Mouse (Mus musculus): Measurements from ENCODE around the gene Hsp90ab1. TPM values are rescaled to one million over a fixed set of nuclear protein-coding genes. Genes with fewer than 3 reads are reported as not detected.

The Hsp90ab1 gene
- polyA plus RNA-seq, 1 experiment from 2014 or later: 1,555 TPM

DNA sequence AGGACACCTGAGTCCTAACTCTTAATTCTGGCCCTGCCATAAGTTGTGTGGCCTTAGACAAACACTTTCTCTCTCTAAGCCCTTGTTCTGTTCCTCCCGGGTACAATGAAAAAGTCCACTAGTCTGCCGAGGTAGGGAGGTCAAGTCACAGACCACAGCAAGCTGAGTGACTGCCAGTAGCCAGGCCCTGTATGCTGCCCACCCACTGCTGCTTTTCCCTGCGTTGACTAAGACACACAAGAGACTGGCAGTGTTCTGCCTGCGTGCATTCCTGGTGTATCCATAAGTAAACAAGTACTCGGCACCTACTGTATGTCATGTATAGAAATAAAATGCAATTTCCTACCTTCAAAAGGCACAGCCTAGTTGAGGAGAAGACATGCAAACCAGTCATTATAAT, 22.8 kb downstream of the Hsp90ab1 start:
- Histone ChIP-seq H3K9me3 (no peaks in the 10 kb centered on the region), H3K4me3 (peak overlapping the region; percentile 86; the same call in 1 of the 2 replicates), H3K4me1 (replicated peaks) (peaks cover 46% of the 10 kb centered on the region), H3K4me2 (peak overlapping the region; percentile 69), H3K27ac (replicated peaks) (peak overlapping the region; percentile 93; the same call in 1 of the 2 replicates), H3K36me3 (peaks cover 8% of the 10 kb centered on the region; the same call in 1 of the 2 replicates), H3K27me3 (peaks cover 25% of the 10 kb centered on the region), H3K9ac (0 out of 2 replicates have a peak overlapping the region, but pooled peaks have one; percentile 14)
- 31% methylated on average over 5 of the region's 5 CpGs for WGBS
- no peak for ATAC-seq (ENCODE audit: low FRiP score, low read depth)

DNA sequence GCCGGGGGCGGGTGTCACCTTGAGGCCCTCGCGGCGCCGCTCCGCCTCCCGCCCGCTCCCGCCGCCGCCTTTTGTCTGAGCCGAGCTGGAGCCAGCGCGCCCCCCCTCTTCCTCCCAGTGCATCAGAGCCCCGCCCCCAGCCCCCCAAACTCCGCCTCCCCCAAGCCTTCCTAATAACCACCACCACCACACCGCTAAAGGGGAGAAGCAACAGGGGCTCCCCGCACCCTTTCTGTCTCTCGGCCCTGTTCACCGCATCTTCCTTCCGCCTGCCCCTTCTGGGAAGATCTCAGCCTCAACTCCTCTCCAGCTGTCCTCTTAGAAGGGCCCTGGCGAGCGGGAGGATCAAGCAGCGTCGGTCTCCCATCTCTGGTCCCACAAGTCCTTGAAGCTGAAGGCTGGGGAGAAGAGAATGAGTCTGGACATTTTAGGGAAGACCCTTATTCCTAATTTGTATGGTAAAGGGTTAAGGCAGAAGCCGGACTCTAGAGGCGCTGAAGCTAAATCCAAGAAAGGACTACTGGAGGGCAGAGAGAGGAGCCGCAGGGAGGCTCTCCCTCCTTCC, 23.4 kb downstream of the Hsp90ab1 start, which contains the start of gene Tmem151b:
Tmem151b (minus strand) TSS at position 61 of the 565 bp plus-strand sequence.
- peaks cover 8% of the 10 kb centered on the region; the same call in 1 of the 2 replicates for H3K36me3 ChIP-seq
- H3K4me1 ChIP-seq (replicated peaks): peaks cover 47% of the 10 kb centered on the region
- peak; percentile 67 for ATAC-seq (ENCODE audit: low FRiP score, low read depth)
- peaks cover 24% of the 10 kb centered on the region for H3K27me3 ChIP-seq
- H3K9me3 ChIP-seq: no peaks in the 10 kb centered on the region
- peak within 1 kb of the TSS; percentile 93 for H3K27ac ChIP-seq (replicated peaks)
- H3K4me3 ChIP-seq: peak within 1 kb of the TSS; percentile 86
- peak within 1 kb of the TSS; percentile 99 for H3K9ac ChIP-seq
- H3K4me2 ChIP-seq: peak within 1 kb of the TSS; percentile 69
- under 1% methylated on average over 11 of the region's 29 CpGs for WGBS

DNA sequence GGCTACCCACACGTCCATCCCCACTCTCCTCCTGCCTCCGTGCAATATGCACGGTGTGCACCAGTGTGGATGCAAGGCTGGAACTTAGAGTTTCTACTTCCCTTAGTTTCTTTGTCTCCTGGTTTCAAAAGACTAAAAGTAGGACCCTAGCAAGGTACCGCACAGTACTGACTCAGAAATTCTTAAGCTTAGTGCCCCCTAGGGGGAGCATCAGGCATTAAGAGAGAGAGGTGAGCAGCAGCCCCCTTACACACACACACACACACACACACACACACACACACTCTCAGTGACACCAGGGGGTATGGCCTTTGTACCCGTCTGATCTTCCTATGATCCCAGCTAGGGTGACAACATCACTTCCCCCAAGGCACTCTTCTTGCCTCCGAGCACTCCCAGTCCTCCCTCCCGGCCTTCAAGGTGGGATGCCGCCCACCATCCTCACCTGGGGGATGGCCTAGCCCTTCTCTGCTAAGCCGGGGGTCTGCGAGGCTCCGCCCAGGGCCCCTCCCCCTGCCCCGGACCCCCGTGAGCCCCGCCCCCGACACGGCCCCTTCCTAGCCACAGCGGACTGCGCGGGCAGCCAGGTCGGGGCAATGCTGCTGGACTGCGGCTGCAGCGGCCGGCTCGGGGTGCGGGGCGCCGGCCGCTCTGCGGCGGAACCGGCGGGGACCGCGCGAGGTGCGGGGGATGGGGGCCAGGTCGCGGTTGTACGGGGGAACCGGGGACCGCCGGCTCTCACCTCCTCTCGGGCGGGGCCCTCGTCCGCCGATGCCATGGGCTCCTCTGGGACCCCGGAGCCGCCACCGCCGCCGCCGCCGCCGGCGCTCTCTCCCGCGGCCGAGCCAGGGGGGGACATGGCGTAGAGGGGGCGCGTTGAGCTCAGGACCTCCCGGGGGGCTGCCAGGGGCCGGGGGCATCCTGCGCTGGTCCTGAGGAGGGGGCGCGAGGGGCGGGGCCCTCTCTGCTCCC, 24.2 kb downstream of the Hsp90ab1 start:
- peaks cover 23% of the 10 kb centered on the region for H3K27me3 ChIP-seq
- H3K27ac ChIP-seq (replicated peaks): peak overlapping the region; percentile 93
- H3K4me3 ChIP-seq: peak overlapping the region; percentile 86
- peak; percentile 69 for ATAC-seq (ENCODE audit: low FRiP score, low read depth)
- WGBS: 4% methylated on average over 19 of the region's 68 CpGs
- no peaks in the 10 kb centered on the region for H3K9me3 ChIP-seq
- H3K4me1 ChIP-seq (replicated peaks): peaks cover 56% of the 10 kb centered on the region
- H3K36me3 ChIP-seq: peaks cover 12% of the 10 kb centered on the region; the same call in 1 of the 2 replicates
- peak overlapping the region; percentile 69 for H3K4me2 ChIP-seq
- peak overlapping the region; percentile 99 for H3K9ac ChIP-seq

DNA sequence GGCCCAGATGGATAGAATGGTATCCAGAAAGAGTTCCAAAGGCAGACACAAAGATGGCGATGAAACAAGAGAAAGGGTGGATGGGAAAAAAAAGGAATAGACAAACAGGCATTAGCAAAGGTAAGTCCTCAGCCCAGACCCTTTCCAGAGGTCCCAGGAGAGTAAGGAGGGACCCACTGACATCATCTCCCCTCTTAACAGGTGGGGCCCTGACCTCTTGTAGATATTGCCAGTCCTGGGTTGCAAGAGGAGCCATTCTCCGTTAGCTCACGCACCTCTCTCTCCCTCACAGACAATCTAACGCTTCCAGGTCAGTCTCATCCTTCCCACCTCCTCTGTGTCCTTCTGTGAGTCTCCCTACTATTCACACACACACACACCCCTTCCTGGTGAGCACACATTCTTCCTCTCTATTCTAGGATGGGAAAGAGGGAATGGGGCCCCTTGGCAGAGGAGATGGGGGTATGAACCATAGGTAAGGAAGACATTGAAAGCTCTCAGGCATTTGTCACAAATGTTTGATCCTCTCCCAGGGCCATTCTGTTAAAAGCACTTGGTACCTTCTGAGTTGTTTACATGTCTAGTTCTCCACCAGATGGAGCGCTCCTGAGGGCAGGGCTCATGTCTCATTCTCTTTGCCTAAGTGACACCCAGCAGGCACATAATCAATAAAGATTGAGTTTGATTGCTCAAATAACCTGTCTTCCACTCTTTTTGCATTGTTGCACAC, 25.4 kb downstream of the Hsp90ab1 start:
- Histone ChIP-seq H3K4me2 (peak overlapping the region; percentile 69), H3K36me3 (peaks cover 12% of the 10 kb centered on the region; the same call in 1 of the 2 replicates), H3K27ac (replicated peaks) (no peak overlapping the region), H3K9me3 (no peaks in the 10 kb centered on the region), H3K9ac (no peak overlapping the region), H3K4me1 (replicated peaks) (peaks cover 61% of the 10 kb centered on the region), H3K27me3 (peaks cover 23% of the 10 kb centered on the region), H3K4me3 (peak overlapping the region; percentile 86)
- no peak for ATAC-seq (ENCODE audit: low FRiP score, low read depth)
- 78% methylated on average over 5 of the region's 5 CpGs for WGBS

DNA sequence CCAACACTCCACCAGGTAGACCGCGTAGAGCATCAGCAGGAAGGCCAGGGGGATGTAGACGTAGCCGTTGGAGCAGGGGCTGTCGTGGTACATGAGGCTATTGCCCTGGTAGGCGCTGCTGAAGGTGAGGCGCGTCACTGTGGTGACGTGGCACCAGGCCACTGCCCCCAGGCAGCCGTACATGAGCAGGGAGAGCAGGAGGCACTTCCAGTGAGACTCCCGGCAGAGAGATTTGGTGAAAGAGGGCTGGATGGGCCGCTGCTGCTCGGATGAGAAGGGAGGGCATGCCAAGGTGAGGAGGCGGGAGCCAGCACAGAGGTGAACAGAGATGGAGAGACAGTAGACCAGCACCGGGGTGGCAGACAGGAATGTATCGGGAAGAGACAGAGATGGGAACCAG, 26.1 kb downstream of the Hsp90ab1 start:
- H3K27me3 ChIP-seq: peaks cover 23% of the 10 kb centered on the region
- no peak overlapping the region for H3K9ac ChIP-seq
- 67% methylated on average over 16 of the region's 16 CpGs for WGBS
- ATAC-seq (ENCODE audit: low FRiP score, low read depth): no peak
- H3K27ac ChIP-seq (replicated peaks): no peak overlapping the region
- H3K4me3 ChIP-seq: no peak overlapping the region
- no peaks in the 10 kb centered on the region for H3K9me3 ChIP-seq
- peaks cover 60% of the 10 kb centered on the region for H3K4me1 ChIP-seq (replicated peaks)
- peak overlapping the region; percentile 69 for H3K4me2 ChIP-seq
- H3K36me3 ChIP-seq: peaks cover 12% of the 10 kb centered on the region; the same call in 1 of the 2 replicates

DNA sequence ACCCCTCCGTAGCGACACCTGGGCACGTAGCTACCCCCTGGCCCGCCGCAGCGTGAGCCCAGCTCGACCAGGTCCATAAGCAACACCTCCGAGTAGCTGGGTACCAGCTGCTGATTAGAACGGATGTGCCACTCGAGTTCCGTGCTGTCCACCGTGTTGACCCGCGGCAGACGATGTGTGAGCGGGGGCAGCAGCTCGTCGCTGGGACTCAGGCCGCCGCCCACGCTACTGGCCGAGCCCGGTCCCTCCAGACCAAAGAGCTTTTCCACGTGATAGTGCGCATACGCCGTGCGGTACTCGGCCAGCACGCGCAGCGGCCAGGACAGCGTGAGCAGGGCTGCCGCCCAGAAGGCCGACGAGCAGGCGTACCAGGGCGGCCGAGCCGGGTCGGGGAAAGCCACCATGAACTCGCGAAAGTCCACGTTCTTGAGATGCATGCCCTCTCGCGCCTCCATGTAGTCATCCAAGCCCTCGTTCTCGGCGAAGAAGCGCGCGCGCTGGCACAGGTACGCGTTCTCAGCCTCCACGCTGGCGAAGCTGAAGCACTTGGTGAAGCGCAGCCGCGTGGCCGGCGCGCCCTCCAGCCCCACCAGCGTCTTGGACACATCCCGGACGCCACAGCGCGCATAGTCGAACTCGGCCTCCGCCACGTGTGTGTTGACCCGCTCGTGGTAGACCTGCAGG, 27.7 kb downstream of the Hsp90ab1 start:
- ATAC-seq (ENCODE audit: low FRiP score, low read depth): no peak
- 12% methylated on average over 74 of the region's 74 CpGs for WGBS
- H3K27me3 ChIP-seq: peaks cover 23% of the 10 kb centered on the region
- H3K4me1 ChIP-seq (replicated peaks): peaks cover 57% of the 10 kb centered on the region
- no peak overlapping the region for H3K27ac ChIP-seq (replicated peaks)
- peaks cover 12% of the 10 kb centered on the region; the same call in 1 of the 2 replicates for H3K36me3 ChIP-seq
- H3K4me3 ChIP-seq: peak overlapping the region; percentile 15
- H3K9me3 ChIP-seq: no peaks in the 10 kb centered on the region
- peak overlapping the region; percentile 37 for H3K4me2 ChIP-seq
- H3K9ac ChIP-seq: no peak overlapping the region

DNA sequence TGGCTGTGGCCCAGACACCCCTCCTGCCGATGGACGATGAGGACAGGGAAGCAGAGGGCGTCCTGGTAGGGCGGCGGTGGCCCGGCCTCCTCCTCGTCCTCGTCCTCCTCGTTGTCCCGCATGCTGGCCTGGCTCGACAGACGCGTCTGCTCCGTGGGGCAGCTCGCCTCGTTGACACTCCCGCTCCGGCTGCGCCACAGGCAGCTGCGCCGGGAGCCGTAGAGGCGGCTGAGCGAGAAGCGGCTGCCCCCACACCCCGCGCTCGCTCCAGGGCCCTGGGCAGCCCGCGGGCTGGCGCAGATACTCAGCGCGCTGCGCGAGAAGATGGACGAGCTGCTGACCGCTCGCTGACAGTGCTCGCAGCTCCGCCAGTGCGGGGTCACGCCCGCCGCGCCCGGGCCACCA, 28.2 kb downstream of the Hsp90ab1 start:
- Histone ChIP-seq H3K9ac (no peak overlapping the region), H3K4me3 (peak overlapping the region; percentile 15), H3K4me2 (peak overlapping the region; percentile 37), H3K27ac (replicated peaks) (no peak overlapping the region), H3K27me3 (peaks cover 23% of the 10 kb centered on the region), H3K9me3 (no peaks in the 10 kb centered on the region), H3K4me1 (replicated peaks) (peaks cover 52% of the 10 kb centered on the region), H3K36me3 (peaks cover 12% of the 10 kb centered on the region; the same call in 1 of the 2 replicates)
- ATAC-seq (ENCODE audit: low FRiP score, low read depth): no peak
- 3% methylated on average over 45 of the region's 46 CpGs for WGBS

DNA sequence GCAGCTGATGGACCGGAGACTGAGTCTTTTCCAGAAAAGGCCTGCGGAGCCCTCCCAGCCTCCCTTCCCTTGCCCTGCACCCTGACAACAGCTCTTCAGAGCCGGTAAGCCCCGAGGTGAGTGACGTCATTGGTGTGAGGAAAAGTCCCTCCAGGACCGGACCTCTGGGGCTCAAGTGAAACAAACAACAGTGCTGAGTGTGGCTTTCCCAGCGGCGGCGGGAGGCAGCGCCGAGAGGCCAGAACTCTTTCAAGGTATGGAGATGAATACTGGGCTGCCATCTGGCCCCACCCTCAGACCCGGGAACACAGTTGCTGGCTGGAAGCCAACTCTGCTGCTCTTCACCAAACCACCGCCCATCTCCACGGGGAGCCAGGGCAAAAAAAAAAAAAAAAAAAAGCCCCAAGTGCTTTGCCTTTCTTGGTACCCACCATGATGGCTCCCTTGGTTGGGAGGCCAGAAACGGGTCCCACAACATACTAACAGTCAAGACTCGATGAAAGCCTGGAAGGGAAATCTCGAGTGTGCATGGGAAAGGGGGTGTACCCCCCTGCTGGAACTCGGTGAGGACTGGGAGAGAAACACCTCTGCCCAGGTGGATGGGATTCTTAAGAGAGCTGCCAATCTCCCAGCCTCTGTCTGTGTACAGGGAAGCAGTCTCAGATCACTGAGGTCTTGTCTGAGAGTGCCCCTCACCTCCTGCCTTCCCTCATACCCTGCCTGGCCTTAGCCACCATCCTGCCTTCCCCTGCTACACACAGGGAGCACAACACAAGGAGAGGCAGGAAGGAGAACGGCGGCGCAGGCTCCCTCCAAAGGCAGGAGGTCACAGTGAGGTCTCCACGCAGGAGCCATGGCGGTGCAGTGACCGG, 28.8 kb downstream of the Hsp90ab1 start:
- no peak overlapping the region for H3K27ac ChIP-seq (replicated peaks)
- ATAC-seq (ENCODE audit: low FRiP score, low read depth): no peak
- H3K27me3 ChIP-seq: peaks cover 23% of the 10 kb centered on the region
- H3K36me3 ChIP-seq: peaks cover 12% of the 10 kb centered on the region; the same call in 1 of the 2 replicates
- H3K9ac ChIP-seq: no peak overlapping the region
- no peaks in the 10 kb centered on the region for H3K9me3 ChIP-seq
- no peak overlapping the region for H3K4me2 ChIP-seq
- no peak overlapping the region for H3K4me3 ChIP-seq
- H3K4me1 ChIP-seq (replicated peaks): peaks cover 50% of the 10 kb centered on the region
- WGBS: 13% methylated on average over 22 of the region's 24 CpGs

DNA sequence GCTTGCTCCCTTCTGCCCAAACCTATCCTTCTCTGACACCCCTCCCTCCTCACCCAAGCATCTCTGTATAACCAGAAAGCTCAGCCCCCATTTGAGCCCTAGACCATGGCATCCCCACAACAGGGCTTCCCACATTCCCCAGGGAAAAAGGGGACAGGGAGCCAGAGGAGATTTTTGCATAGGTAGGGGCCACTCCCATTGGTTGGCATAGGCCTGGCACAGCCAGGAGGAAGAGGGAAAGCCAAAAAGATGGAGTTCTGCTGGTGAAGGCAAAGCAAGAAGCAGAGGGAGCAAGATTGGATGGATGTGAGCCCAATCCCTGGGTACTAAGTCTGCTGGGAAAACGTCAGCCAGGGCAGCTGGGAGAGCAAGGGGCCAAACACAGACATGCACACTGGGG, 30.0 kb downstream of the Hsp90ab1 start:
- Histone ChIP-seq H3K4me3 (no peak overlapping the region), H3K4me1 (replicated peaks) (peaks cover 45% of the 10 kb centered on the region), H3K27ac (replicated peaks) (no peak overlapping the region), H3K36me3 (peaks cover 12% of the 10 kb centered on the region; the same call in 1 of the 2 replicates), H3K27me3 (peaks cover 23% of the 10 kb centered on the region), H3K9ac (no peak overlapping the region), H3K9me3 (no peaks in the 10 kb centered on the region), H3K4me2 (no peak overlapping the region)
- no peak for ATAC-seq (ENCODE audit: low FRiP score, low read depth)
- WGBS: 12% methylated on average over 1 of the region's 1 CpGs

DNA sequence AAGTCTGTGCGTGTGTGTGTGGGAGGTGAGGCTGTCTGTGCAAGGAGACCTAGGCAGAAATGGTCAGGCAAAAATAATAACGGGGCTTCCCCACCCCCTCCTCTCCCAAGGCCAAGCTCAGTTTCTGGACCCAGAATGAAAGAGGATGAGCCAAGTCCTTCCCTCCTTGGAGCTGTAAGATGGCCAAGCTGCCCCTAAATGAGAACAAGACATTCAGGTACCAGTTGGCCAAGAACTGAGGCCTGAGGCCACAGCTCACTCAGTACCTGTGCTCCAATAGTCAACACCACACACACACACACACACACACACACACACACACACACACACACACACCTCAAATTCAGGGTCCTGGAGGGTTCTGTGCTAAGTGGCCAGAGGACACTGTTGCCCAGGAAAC, 30.4 kb downstream of the Hsp90ab1 start:
- no peak for ATAC-seq (ENCODE audit: low FRiP score, low read depth)
- Histone ChIP-seq H3K4me1 (replicated peaks) (peaks cover 41% of the 10 kb centered on the region), H3K4me3 (no peak overlapping the region), H3K9me3 (no peaks in the 10 kb centered on the region), H3K36me3 (peaks cover 12% of the 10 kb centered on the region; the same call in 1 of the 2 replicates), H3K9ac (no peak overlapping the region), H3K4me2 (no peak overlapping the region), H3K27me3 (peaks cover 22% of the 10 kb centered on the region), H3K27ac (replicated peaks) (no peak overlapping the region)
- WGBS: 80% methylated on average over 2 of the region's 2 CpGs

Data from hindbrain, embryonic 15.5 days (tissue).